10 mouse cellular contexts compared by ENCODE assay signal in genomic region chr11:87984571-87984970, GRCm38 (mm10). TPM values are rescaled to one million over a fixed set of nuclear protein-coding genes. Genes with fewer than 3 reads are reported as not detected.
DNase-seq lines count a peak whose midpoint lies in the region; ATAC-seq and TF ChIP-seq lines count a peak whose summit lies in the region.
"Had no signal": no experiment of that assay in that cellular context is flagged by ENCODE, and none has a peak within 500 bp of the region (broad histone marks: within the 10 kb centered on the region; RNA-seq: fewer than 3 reads in every experiment).

No protein-coding gene starts in this region.

- TF ChIP-seq POLR2A in cerebellum, adult 2 months (IDR thresholded peaks at IDR 0.05; ENCODE audit: borderline replicate concordance, insufficient read depth, low read length): no peak

- H3K27me3 ChIP-seq in hindbrain, embryonic 10.5 days (ENCODE audit: insufficient read depth, poor library complexity, severe bottlenecking): no peaks in the 10 kb centered on the region
- no peaks in the 10 kb centered on the region for H3K27me3 ChIP-seq in hindbrain, embryonic 11.5 days (ENCODE audit: control insufficient read depth, insufficient read depth, low read length)
- H3K27me3 ChIP-seq in embryonic facial prominence, embryonic 10.5 days (replicated peaks; ENCODE audit: low read depth, poor library complexity, severe bottlenecking): no peaks in the 10 kb centered on the region
- H3K27me3 ChIP-seq in forebrain, postnatal 0 days (ENCODE audit: insufficient read depth, low read length): no peaks in the 10 kb centered on the region
- H3K27me3 ChIP-seq in liver, embryonic 15.5 days: no peaks in the 10 kb centered on the region
- H3K27me3 ChIP-seq in cerebellum, adult 2 months (ENCODE audit: control insufficient read depth, insufficient read depth, low read length): no peaks in the 10 kb centered on the region

- WGBS in hindbrain, embryonic 10.5 days: 87% methylated on average over 3 of the region's 3 CpGs
- 90% methylated on average over 3 of the region's 3 CpGs for WGBS in hindbrain, embryonic 11.5 days
- WGBS in embryonic facial prominence, embryonic 10.5 days: 93% methylated on average over 3 of the region's 3 CpGs
- WGBS in forebrain, postnatal 0 days: 82% methylated on average over 3 of the region's 3 CpGs
- WGBS in liver, embryonic 15.5 days (ENCODE audit: insufficient replicate concordance): 76% methylated on average over 3 of the region's 3 CpGs
- WGBS in cerebellum, adult 2 months: 17% methylated on average over 3 of the region's 3 CpGs

- DNase-seq in hindbrain, embryonic 10.5 days (ENCODE audit: low spot score): no peak
- no peak for DNase-seq in hindbrain, embryonic 11.5 days (ENCODE audit: low spot score)
- no peak for DNase-seq in embryonic facial prominence, embryonic 10.5 days (ENCODE audit: low spot score)
- DNase-seq in forebrain, postnatal 0 days: no peak
- DNase-seq in urinary bladder, postnatal 36 days (ENCODE audit: low spot score in 2 of 2): no peak
- DNase-seq in cerebellum, adult 2 months: no peak
- no peak for DNase-seq in embryo, embryonic 9.5 days (ENCODE audit: extremely low spot score)
- DNase-seq: kidney, adult 18-20 months; thymus, postnatal 36 days had no signal

- no peak for ATAC-seq in hindbrain, embryonic 11.5 days (ENCODE audit: low FRiP score)
- ATAC-seq in forebrain, postnatal 0 days: no peak
- ATAC-seq in liver, embryonic 15.5 days (ENCODE audit: insufficient read depth): no peak

- H3K36me3 ChIP-seq in hindbrain, embryonic 10.5 days: peaks cover 59% of the 10 kb centered on the region
- H3K36me3 ChIP-seq in hindbrain, embryonic 11.5 days (ENCODE audit: control insufficient read depth, insufficient read depth, low read length): peaks cover 17% of the 10 kb centered on the region
- H3K36me3 ChIP-seq in embryonic facial prominence, embryonic 10.5 days (replicated peaks): peaks cover 55% of the 10 kb centered on the region
- peaks cover 41% of the 10 kb centered on the region for H3K36me3 ChIP-seq in forebrain, postnatal 0 days (ENCODE audit: insufficient read depth)
- peaks cover 44% of the 10 kb centered on the region for H3K36me3 ChIP-seq in liver, embryonic 15.5 days (replicated peaks)

- H3K4me2 ChIP-seq in hindbrain, embryonic 11.5 days (replicated peaks; ENCODE audit: low read depth, low read length): no peak overlapping the region
- peak overlapping the region; percentile 84 for H3K4me2 ChIP-seq in forebrain, postnatal 0 days (ENCODE audit: low read depth)
- peak overlapping the region; percentile 98; the same call in 1 of the 2 replicates for H3K4me2 ChIP-seq in liver, embryonic 15.5 days

- H3K4me1 ChIP-seq in hindbrain, embryonic 10.5 days (replicated peaks): peaks cover 44% of the 10 kb centered on the region
- peaks cover 4% of the 10 kb centered on the region; the same call in 1 of the 2 replicates for H3K4me1 ChIP-seq in hindbrain, embryonic 11.5 days (replicated peaks; ENCODE audit: control insufficient read depth, insufficient read depth, low read length)
- peaks cover 35% of the 10 kb centered on the region for H3K4me1 ChIP-seq in embryonic facial prominence, embryonic 10.5 days
- peaks cover 19% of the 10 kb centered on the region for H3K4me1 ChIP-seq in forebrain, postnatal 0 days (ENCODE audit: insufficient read depth)
- peaks cover 35% of the 10 kb centered on the region for H3K4me1 ChIP-seq in liver, embryonic 15.5 days (replicated peaks)
- H3K4me1 ChIP-seq in cerebellum, adult 2 months (ENCODE audit: control insufficient read depth, insufficient read depth, low read length): peaks cover 9% of the 10 kb centered on the region

- no peak overlapping the region for H3K27ac ChIP-seq in hindbrain, embryonic 10.5 days
- no peak overlapping the region for H3K27ac ChIP-seq in hindbrain, embryonic 11.5 days (ENCODE audit: low read depth, low read length)
- H3K27ac ChIP-seq in embryonic facial prominence, embryonic 10.5 days (replicated peaks): no peak overlapping the region
- H3K27ac ChIP-seq in forebrain, postnatal 0 days (ENCODE audit: low read depth, low read length): no peak overlapping the region
- H3K27ac ChIP-seq in liver, embryonic 15.5 days (replicated peaks): no peak overlapping the region
- no peak overlapping the region for H3K27ac ChIP-seq in cerebellum, adult 2 months (ENCODE audit: insufficient read depth, low read length)

- H3K9me3 ChIP-seq in hindbrain, embryonic 10.5 days: no peaks in the 10 kb centered on the region
- H3K9me3 ChIP-seq in hindbrain, embryonic 11.5 days (ENCODE audit: control insufficient read depth, low read length): no peaks in the 10 kb centered on the region
- H3K9me3 ChIP-seq in embryonic facial prominence, embryonic 10.5 days: no peaks in the 10 kb centered on the region
- no peaks in the 10 kb centered on the region for H3K9me3 ChIP-seq in forebrain, postnatal 0 days (ENCODE audit: low read length)
- H3K9me3 ChIP-seq in liver, embryonic 15.5 days (replicated peaks): no peaks in the 10 kb centered on the region

- no peak for TF ChIP-seq CTCF in forebrain, postnatal 0 days (IDR thresholded peaks at IDR 0.05; ENCODE audit: low read depth)
- no peak for TF ChIP-seq CTCF in cerebellum, adult 2 months (IDR thresholded peaks at IDR 0.05; ENCODE audit: borderline replicate concordance, insufficient read depth, low read depth, low read length)

- no peak overlapping the region for H3K9ac ChIP-seq in hindbrain, embryonic 11.5 days (ENCODE audit: low read depth, low read length)
- H3K9ac ChIP-seq in forebrain, postnatal 0 days: 0 out of 2 replicates have a peak overlapping the region, but pooled peaks have one; percentile 10
- H3K9ac ChIP-seq in liver, embryonic 15.5 days: no peak overlapping the region

- peak overlapping the region; percentile 100 for H3K4me3 ChIP-seq in hindbrain, embryonic 10.5 days
- H3K4me3 ChIP-seq in hindbrain, embryonic 11.5 days (ENCODE audit: low read depth, low read length): no peak overlapping the region
- peak overlapping the region; percentile 100; the same call in 1 of the 2 replicates for H3K4me3 ChIP-seq in embryonic facial prominence, embryonic 10.5 days
- H3K4me3 ChIP-seq in forebrain, postnatal 0 days (ENCODE audit: low read depth, low read length): no peak overlapping the region
- H3K4me3 ChIP-seq in liver, embryonic 15.5 days (replicated peaks): no peak overlapping the region
- H3K4me3 ChIP-seq in cerebellum, adult 2 months (replicated peaks; ENCODE audit: insufficient read depth, low read depth, low read length): no peak overlapping the region

RNA-seq across cellular contexts. Expression of gene Dynll2, which starts 2.8 kb away (rescaled TPM):
- 29.4 and 39.9 TPM in 2 replicates for polyA plus RNA-seq in hindbrain, embryonic 10.5 days (2016; fragmentation: Nextera tagmentation; extraction: Ambion mirVana)
- 25.4 and 26.1 TPM in 2 replicates for polyA plus RNA-seq in hindbrain, embryonic 11.5 days (2014; fragmentation: Nextera tagmentation; extraction: Ambion mirVana)
- polyA plus RNA-seq in embryonic facial prominence, embryonic 10.5 days (2016; fragmentation: Nextera tagmentation; extraction: Ambion mirVana): 27.0 and 28.2 TPM in 2 replicates
- total RNA-seq in forebrain, postnatal 0 days (2014; rRNA removed): 36.5 and 54.9 TPM in 2 replicates
- 41.7 and 49.8 TPM in 2 replicates for polyA plus RNA-seq in forebrain, postnatal 0 days (2015; fragmentation: Nextera tagmentation; extraction: Ambion mirVana)
- 6.6 and 6.9 TPM in 2 replicates for polyA plus RNA-seq in liver, embryonic 15.5 days (2015; fragmentation: Nextera tagmentation; extraction: Ambion mirVana)
- 453 and 497 TPM in 2 replicates for polyA plus RNA-seq in cerebellum, adult 2 months (2012; rRNA removed)

Comparison
In these comparisons a context has a peak if more than half of its experiments do, and no peak if none do; other contexts are left out.
1. H3K4me3 ChIP-seq: peak in hindbrain, embryonic 10.5 days (single experiment) and embryonic facial prominence, embryonic 10.5 days (single experiment); none in hindbrain, embryonic 11.5 days (single experiment), forebrain, postnatal 0 days (single experiment), liver, embryonic 15.5 days (single experiment) and cerebellum, adult 2 months (single experiment).